Mouse (Mus musculus) heart, adult 2 months (tissue): ENCODE results near the gene D7Ertd443e. TPM values are rescaled to one million over a fixed set of nuclear protein-coding genes. Genes with fewer than 3 reads are reported as not detected.

ENCODE experiments used
- DNase-seq, 2 experiments: peaks; one replicate each; pipeline ENCODE4 v3.0.0; 2021
- H3K27ac ChIP-seq: fragments of 200-600 bp; 2 replicates; pipeline ENCODE4 v1.8.1; 2022
- H3K27me3 ChIP-seq: fragments of 200-500 bp; 2 replicates; pipeline ENCODE4 v1.6.1; 2012; ENCODE audit warnings: mild to moderate bottlenecking, low read length, inconsistent platforms, mixed read lengths; ENCODE audit not compliant: control insufficient read depth, insufficient read depth
- H3K36me3 ChIP-seq: fragments of 200-500 bp; 2 replicates; pipeline ENCODE4 v1.6.1; 2012; ENCODE audit warnings: low read length, inconsistent platforms; ENCODE audit not compliant: control insufficient read depth, insufficient read depth
- H3K4me1 ChIP-seq: fragments of 200-500 bp; 2 replicates; pipeline ENCODE4 v1.6.1; 2011; ENCODE audit warnings: low read length; ENCODE audit not compliant: control insufficient read depth, insufficient read depth
- H3K4me3 ChIP-seq: fragments of 200-600 bp; 2 replicates; pipeline ENCODE4 v1.8.1; 2022
- H3K79me2 ChIP-seq: fragments of 200-500 bp; replicated peaks from 2 replicates; pipeline ENCODE4 v1.6.1; 2012; ENCODE audit warnings: mild to moderate bottlenecking, inconsistent platforms, low read length, moderate library complexity, mixed read lengths; ENCODE audit not compliant: control insufficient read depth, insufficient read depth
- H3K9ac ChIP-seq: fragments of 200-500 bp; 2 replicates; pipeline ENCODE4 v1.6.1; 2012; ENCODE audit warnings: low read depth, mild to moderate bottlenecking, control low read depth, inconsistent platforms, low read length, mixed read lengths
- CTCF ChIP-seq: fragments of 200-600 bp; IDR thresholded peaks from 2 replicates; pipeline ENCODE4 v1.8.1; 2022; ENCODE audit warnings: antibody characterized with exemption, mild to moderate bottlenecking, moderate library complexity
- EP300 ChIP-seq: fragments of 200-500 bp; IDR thresholded peaks from 2 replicates; pipeline ENCODE4 v1.6.1; 2011; ENCODE audit warnings: low read depth, low read length, control low read depth; ENCODE audit not compliant: insufficient read depth
- POLR2A ChIP-seq: fragments of 200-500 bp; IDR thresholded peaks from 2 replicates; pipeline ENCODE4 v1.6.1; 2011; ENCODE audit warnings: mild to moderate bottlenecking, low read depth, low read length, control low read depth; ENCODE audit not compliant: insufficient read depth
- WGBS: fragments of 180-500 bp; shearing (Covaris S2); methylation state at CpG from one replicate; pipeline ENCODE4 v1.1.7; 2018; 5-methylcytosine and 5-hydroxymethylcytosine counted together
- intact Hi-C: fragments of 180-260 bp; cut with DNase I; formaldehyde crosslinking; loops from one replicate; pipeline ENCODE4 v1.15.1; 2025
- polyA plus RNA-seq: library from polyadenylated mRNA; depleted of rRNA; stranded (reverse); fragments of >200 nt; gene quantifications from 2 replicates; pipeline ENCODE4 v1.2.3, GENCODE M21; 2012
- total RNA-seq, 2 experiments: library from RNA; stranded (reverse); gene quantifications; 2 replicates each; pipeline ENCODE4 v1.2.3; 2021

Gene D7Ertd443e
- total and polyA plus RNA-seq, 3 experiments = 1.5 to 6.1 (median 3.5) TPM

GRCm38 (mm10) chr7:134287570-134288222 lies 97.8 kb downstream of the D7Ertd443e start:
- H3K9ac ChIP-seq = no peak overlapping the region
- TF ChIP-seq POLR2A (no peak), EP300 (no peak)
- DNase-seq = peak in 1 of 2 experiments; percentile 18
- 23% methylated on average over 6 of the region's 6 CpGs for WGBS
- intact Hi-C loops = no loop called here
- no peaks in the 10 kb centered on the region for H3K36me3 ChIP-seq
- H3K79me2 ChIP-seq = no peaks in the 10 kb centered on the region
- H3K27ac ChIP-seq = no peak overlapping the region
- no peaks in the 10 kb centered on the region for H3K27me3 ChIP-seq
- peaks cover 2% of the 10 kb centered on the region; the same call in 1 of the 2 replicates for H3K4me1 ChIP-seq
- H3K4me3 ChIP-seq = no peak overlapping the region

DNA sequence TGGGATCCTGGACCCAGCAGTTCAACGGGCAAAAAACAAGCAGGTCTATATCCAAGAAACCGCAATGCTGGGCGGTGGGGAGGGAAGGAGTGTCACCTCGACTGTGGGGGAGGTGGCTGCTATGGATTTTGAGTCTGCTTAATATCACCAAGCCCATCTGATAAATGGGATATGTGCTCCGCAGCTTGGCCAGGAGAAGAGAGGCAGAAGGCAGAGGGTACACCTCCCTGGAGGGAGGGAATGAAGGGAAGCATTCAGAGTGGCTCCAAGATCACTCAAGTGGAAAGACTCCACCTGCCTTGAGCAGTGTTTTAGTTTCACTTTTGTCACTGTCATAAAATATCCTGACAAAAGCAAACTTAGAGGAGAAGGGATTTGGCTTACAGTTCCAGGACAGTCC lies 112.5 kb downstream of the D7Ertd443e start:
- intact Hi-C loops = no loop called here
- 76% methylated on average over 5 of the region's 5 CpGs for WGBS
- Histone ChIP-seq H3K27me3 (no peaks in the 10 kb centered on the region), H3K4me1 (no peaks in the 10 kb centered on the region), H3K4me3 (no peak overlapping the region), H3K9ac (no peak overlapping the region), H3K27ac (no peak overlapping the region), H3K79me2 (no peaks in the 10 kb centered on the region), H3K36me3 (no peaks in the 10 kb centered on the region)
- no peak for DNase-seq
- no peak for TF ChIP-seq POLR2A
- no peak for TF ChIP-seq EP300
- TF ChIP-seq CTCF = no peak

- Histone ChIP-seq H3K9ac (no peak overlapping the region), H3K4me3 (no peak overlapping the region), H3K27ac (no peak overlapping the region), H3K79me2 (no peaks in the 10 kb centered on the region), H3K27me3 (no peaks in the 10 kb centered on the region), H3K4me1 (no peaks in the 10 kb centered on the region), H3K36me3 (no peaks in the 10 kb centered on the region)
- 78% methylated on average over 4 of the region's 4 CpGs for WGBS
- no peak for DNase-seq
- TF ChIP-seq CTCF = no peak
- TF ChIP-seq POLR2A = no peak
- intact Hi-C loops = no loop called here
Observed at GRCm38 (mm10) chr7:134272421-134272820, 113.0 kb downstream of the D7Ertd443e start.

- no peak for TF ChIP-seq EP300
- no peak for TF ChIP-seq CTCF
- TF ChIP-seq POLR2A = no peak
- H3K4me1 ChIP-seq = peaks cover 3% of the 10 kb centered on the region
- H3K4me3 ChIP-seq = no peak overlapping the region
- H3K27me3 ChIP-seq = no peaks in the 10 kb centered on the region
- WGBS = 82% methylated on average over 4 of the region's 4 CpGs
- DNase-seq = no peak
- no peak overlapping the region for H3K27ac ChIP-seq
- H3K36me3 ChIP-seq = no peaks in the 10 kb centered on the region
- intact Hi-C loops = no loop called here
- H3K9ac ChIP-seq = no peak overlapping the region
- no peaks in the 10 kb centered on the region for H3K79me2 ChIP-seq
Observed at GRCm38 (mm10) chr7:134265783-134266182, 119.7 kb downstream of the D7Ertd443e start.

- no peaks in the 10 kb centered on the region for H3K79me2 ChIP-seq
- WGBS = 49% methylated on average over 4 of the region's 4 CpGs
- no peak overlapping the region for H3K4me3 ChIP-seq
- no peak overlapping the region for H3K27ac ChIP-seq
- no peaks in the 10 kb centered on the region for H3K27me3 ChIP-seq
- peaks cover 3% of the 10 kb centered on the region for H3K4me1 ChIP-seq
- no peak overlapping the region for H3K9ac ChIP-seq
- no peaks in the 10 kb centered on the region for H3K36me3 ChIP-seq
- intact Hi-C loops = loop anchor here (1.0 to 5.0 kb wide), 3 partner anchors 36 to 303 kb away; no protein-coding TSS in a partner anchor
- TF ChIP-seq EP300 (no peak), CTCF (peak; percentile 77)
- DNase-seq = peak; percentile 44 to 71
Observed at GRCm38 (mm10) chr7:134263146-134263906, 122.1 kb downstream of the D7Ertd443e start.

GRCm38 (mm10) chr7:134261003-134261701 lies 124.3 kb downstream of the D7Ertd443e start:
- peak; percentile 51 to 68 for DNase-seq
- intact Hi-C loops = loop anchor here (5.0 kb wide), 1 partner anchor 34 kb away; no protein-coding TSS in a partner anchor
- H3K36me3 ChIP-seq = no peaks in the 10 kb centered on the region
- peaks cover 3% of the 10 kb centered on the region for H3K4me1 ChIP-seq
- no peaks in the 10 kb centered on the region for H3K79me2 ChIP-seq
- TF ChIP-seq POLR2A (no peak), EP300 (0 out of 2 replicates have a peak, but pooled peaks have one; percentile 35), CTCF (peak; percentile 24; the same call in 1 of the 2 replicates)
- no peak overlapping the region; the same call in 1 of the 2 replicates for H3K27ac ChIP-seq
- no peak overlapping the region for H3K9ac ChIP-seq
- no peaks in the 10 kb centered on the region for H3K27me3 ChIP-seq
- 39% methylated on average over 4 of the region's 4 CpGs for WGBS
- no peak overlapping the region for H3K4me3 ChIP-seq
